Mouse (Mus musculus): ENCODE measurements around the gene Cuedc1. TPM values are rescaled to one million over a fixed set of nuclear protein-coding genes. Genes with fewer than 3 reads are reported as not detected.

Cuedc1 gene
- polyA plus RNA-seq, 1 experiment from 2014 or later, result 14.6 TPM

GRCm38 (mm10) chr11:88125483-88125882 lies 27.6 kb downstream of the Cuedc1 start:
- H3K27ac ChIP-seq (ENCODE audit: low read length), result peak overlapping the region; percentile 61; the same call in 1 of the 2 replicates
- ATAC-seq (ENCODE audit: low FRiP score, low TSS enrichment), result peak; percentile 68
- H3K36me3 ChIP-seq (ENCODE audit: insufficient read depth, low read length), result no peaks in the 10 kb centered on the region
- no peak overlapping the region for H3K4me2 ChIP-seq (replicated peaks; ENCODE audit: low read depth, low read length)
- H3K4me1 ChIP-seq (ENCODE audit: insufficient read depth, low read length), result peaks cover 19% of the 10 kb centered on the region
- H3K9me3 ChIP-seq (ENCODE audit: low read length), result no peaks in the 10 kb centered on the region
- no peaks in the 10 kb centered on the region for H3K27me3 ChIP-seq (ENCODE audit: insufficient read depth, low read length)
- no peak overlapping the region for H3K4me3 ChIP-seq (ENCODE audit: low read length)
- no peak overlapping the region for H3K9ac ChIP-seq (replicated peaks; ENCODE audit: low read length)
- 51% methylated on average over 5 of the region's 7 CpGs for WGBS

DNA sequence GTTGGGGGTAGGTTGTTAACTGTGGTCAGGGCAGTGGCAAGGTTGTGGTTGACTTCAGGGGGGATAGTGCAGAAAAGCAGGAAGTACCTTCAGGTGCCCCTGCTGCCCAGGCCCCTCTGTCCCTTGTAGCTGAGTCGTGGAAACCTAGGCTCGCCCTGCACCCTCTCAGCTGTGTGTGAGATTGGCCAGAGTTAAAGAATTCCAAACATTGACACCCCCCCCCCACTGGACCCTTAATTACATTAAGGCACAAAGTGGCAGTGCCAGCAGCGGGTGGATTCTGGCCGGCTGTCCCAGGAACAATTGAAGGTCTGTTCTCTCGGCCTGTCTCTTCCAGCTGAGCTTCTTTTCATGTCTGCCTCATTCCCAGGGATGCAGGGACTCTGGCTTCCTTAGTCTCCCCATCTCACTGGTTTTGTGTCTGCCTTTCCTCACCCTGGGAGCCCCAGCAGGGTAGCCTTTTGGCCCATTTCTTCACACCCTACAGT lies 28.5 kb downstream of the Cuedc1 start:
- no peaks in the 10 kb centered on the region for H3K27me3 ChIP-seq (ENCODE audit: insufficient read depth, low read length)
- H3K9me3 ChIP-seq (ENCODE audit: low read length), result no peaks in the 10 kb centered on the region
- H3K4me2 ChIP-seq (replicated peaks; ENCODE audit: low read depth, low read length), result no peak overlapping the region
- no peak overlapping the region for H3K9ac ChIP-seq (replicated peaks; ENCODE audit: low read length)
- H3K4me1 ChIP-seq (ENCODE audit: insufficient read depth, low read length), result peaks cover 20% of the 10 kb centered on the region
- H3K4me3 ChIP-seq (ENCODE audit: low read length), result no peak overlapping the region
- H3K27ac ChIP-seq (ENCODE audit: low read length), result peak overlapping the region; percentile 61; the same call in 1 of the 2 replicates
- peak; percentile 41; the same call in 1 of the 2 replicates for ATAC-seq (ENCODE audit: low FRiP score, low TSS enrichment)
- WGBS, result 59% methylated on average over 5 of the region's 5 CpGs
- H3K36me3 ChIP-seq (ENCODE audit: insufficient read depth, low read length), result no peaks in the 10 kb centered on the region

DNA sequence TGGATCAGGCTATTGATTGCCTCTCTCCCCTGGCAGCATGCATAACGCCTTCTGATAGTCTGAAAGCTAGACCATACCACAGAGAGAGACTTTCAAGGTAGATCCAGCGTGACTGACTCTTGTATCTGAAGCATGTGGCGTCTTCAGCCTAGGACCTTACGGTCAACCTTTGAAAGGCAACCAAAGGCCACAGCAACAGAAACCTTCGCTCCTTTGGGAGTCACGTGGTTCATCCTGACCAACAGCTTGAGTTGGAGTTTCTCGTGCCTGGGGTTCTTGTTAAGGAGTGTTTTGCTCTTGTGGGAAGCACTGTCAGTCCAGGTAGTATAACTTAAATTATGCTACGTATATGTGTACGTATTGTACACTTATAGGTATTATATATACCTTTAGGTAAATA lies 30.6 kb downstream of the Cuedc1 start:
- peaks cover 31% of the 10 kb centered on the region for H3K4me1 ChIP-seq (ENCODE audit: insufficient read depth, low read length)
- whole genome bisulfite sequencing, result 93% methylated on average over 9 of the region's 9 CpGs

GRCm38 (mm10) chr11:88129281-88129680 lies 31.4 kb downstream of the Cuedc1 start:
- 70% methylated on average over 3 of the region's 3 CpGs for WGBS
- Histone ChIP-seq H3K27ac (ENCODE audit: low read length) (no peak overlapping the region), H3K4me1 (ENCODE audit: insufficient read depth, low read length) (peaks cover 28% of the 10 kb centered on the region), H3K4me2 (replicated peaks; ENCODE audit: low read depth, low read length) (no peak overlapping the region), H3K9me3 (ENCODE audit: low read length) (no peaks in the 10 kb centered on the region), H3K4me3 (ENCODE audit: low read length) (no peak overlapping the region), H3K9ac (replicated peaks; ENCODE audit: low read length) (no peak overlapping the region), H3K27me3 (ENCODE audit: insufficient read depth, low read length) (no peaks in the 10 kb centered on the region), H3K36me3 (ENCODE audit: insufficient read depth, low read length) (no peaks in the 10 kb centered on the region)
- no peak for ATAC-seq (ENCODE audit: low FRiP score, low TSS enrichment)

More for the DNA sequence above, 30.6 kb downstream of the Cuedc1 start:
- Histone ChIP-seq H3K27me3 (ENCODE audit: insufficient read depth, low read length) (no peaks in the 10 kb centered on the region), H3K9me3 (ENCODE audit: low read length) (no peaks in the 10 kb centered on the region), H3K4me3 (ENCODE audit: low read length) (no peak overlapping the region), H3K9ac (replicated peaks; ENCODE audit: low read length) (no peak overlapping the region), H3K36me3 (ENCODE audit: insufficient read depth, low read length) (no peaks in the 10 kb centered on the region), H3K27ac (ENCODE audit: low read length) (no peak overlapping the region), H3K4me2 (replicated peaks; ENCODE audit: low read depth, low read length) (no peak overlapping the region)
- ATAC-seq (ENCODE audit: low FRiP score, low TSS enrichment), result no peak

DNA sequence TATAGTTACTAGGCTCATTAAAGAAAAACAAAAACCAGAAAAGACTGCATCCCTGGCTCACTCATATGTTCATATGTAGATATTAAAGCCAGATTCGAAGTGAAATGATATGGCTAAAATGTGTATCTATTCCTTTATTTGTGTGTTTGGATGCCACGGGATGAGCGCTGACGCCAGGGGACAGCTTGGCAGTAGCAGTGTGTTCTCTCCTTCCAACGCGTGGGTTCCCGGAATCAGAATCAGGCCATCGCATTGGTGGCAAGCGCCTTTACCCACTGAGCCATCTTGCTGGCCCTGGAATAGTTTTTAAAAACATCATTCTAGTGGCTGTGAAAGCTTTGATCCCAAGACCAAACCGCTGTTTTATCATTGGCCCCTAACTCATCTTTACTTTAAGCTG lies 32.1 kb downstream of the Cuedc1 start:
- Histone ChIP-seq H3K4me2 (replicated peaks; ENCODE audit: low read depth, low read length) (no peak overlapping the region), H3K4me3 (ENCODE audit: low read length) (no peak overlapping the region), H3K9ac (replicated peaks; ENCODE audit: low read length) (no peak overlapping the region), H3K27me3 (ENCODE audit: insufficient read depth, low read length) (no peaks in the 10 kb centered on the region), H3K9me3 (ENCODE audit: low read length) (no peaks in the 10 kb centered on the region), H3K4me1 (ENCODE audit: insufficient read depth, low read length) (peaks cover 25% of the 10 kb centered on the region), H3K36me3 (ENCODE audit: insufficient read depth, low read length) (no peaks in the 10 kb centered on the region), H3K27ac (ENCODE audit: low read length) (no peak overlapping the region)
- 96% methylated on average over 10 of the region's 10 CpGs for WGBS
- no peak for ATAC-seq (ENCODE audit: low FRiP score, low TSS enrichment)

DNA sequence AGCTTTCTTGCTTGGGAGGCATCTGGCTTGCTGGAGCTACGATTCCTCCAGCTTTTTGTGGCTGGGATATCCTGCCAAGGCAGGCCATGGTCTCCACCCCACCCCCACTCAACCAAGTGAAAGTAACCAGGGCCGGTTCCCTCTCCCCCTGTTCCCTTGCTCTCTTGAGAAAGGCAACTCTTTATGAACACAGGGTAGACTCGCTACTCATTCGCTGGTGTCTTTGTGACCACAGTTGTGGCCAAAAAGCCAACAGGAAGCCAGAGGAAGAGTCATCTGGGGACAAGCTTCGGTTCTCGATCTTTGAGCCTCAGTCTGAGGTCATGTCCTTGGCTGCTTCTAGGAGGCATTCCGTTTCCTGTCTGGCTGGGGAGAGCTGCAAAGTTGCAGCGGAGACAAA lies 34.0 kb downstream of the Cuedc1 start:
- no peak overlapping the region for H3K4me3 ChIP-seq (ENCODE audit: low read length)
- no peak overlapping the region for H3K9ac ChIP-seq (replicated peaks; ENCODE audit: low read length)
- peaks cover 12% of the 10 kb centered on the region for H3K4me1 ChIP-seq (ENCODE audit: insufficient read depth, low read length)
- ATAC-seq (ENCODE audit: low FRiP score, low TSS enrichment), result no peak
- H3K27ac ChIP-seq (ENCODE audit: low read length), result peak overlapping the region; percentile 47
- 35% methylated on average over 8 of the region's 8 CpGs for WGBS
- H3K36me3 ChIP-seq (ENCODE audit: insufficient read depth, low read length), result no peaks in the 10 kb centered on the region
- H3K9me3 ChIP-seq (ENCODE audit: low read length), result no peaks in the 10 kb centered on the region
- no peaks in the 10 kb centered on the region for H3K27me3 ChIP-seq (ENCODE audit: insufficient read depth, low read length)
- peak overlapping the region; percentile 34 for H3K4me2 ChIP-seq (replicated peaks; ENCODE audit: low read depth, low read length)

DNA sequence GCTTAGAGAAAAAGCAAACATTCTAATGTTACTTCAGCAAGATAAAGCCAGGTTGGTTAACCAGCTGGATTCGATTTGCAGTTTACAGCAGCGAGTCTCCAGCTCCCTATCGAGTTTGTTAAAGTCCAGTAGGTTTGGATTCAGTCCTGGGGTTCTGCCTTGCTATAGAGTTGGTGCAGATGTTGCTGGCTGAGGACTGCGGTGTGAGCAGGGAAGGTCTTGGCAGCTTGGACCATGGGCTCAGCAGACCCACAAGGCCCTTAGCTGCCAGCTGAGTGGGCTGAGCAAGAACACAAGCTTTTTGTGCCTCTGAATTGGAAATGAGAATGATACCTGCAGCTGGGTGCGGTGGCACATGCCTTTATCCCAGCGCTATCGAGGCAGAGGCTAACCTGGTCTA lies 37.4 kb downstream of the Cuedc1 start:
- no peak overlapping the region for H3K9ac ChIP-seq (replicated peaks; ENCODE audit: low read length)
- no peak overlapping the region for H3K4me3 ChIP-seq (ENCODE audit: low read length)
- H3K27me3 ChIP-seq (ENCODE audit: insufficient read depth, low read length), result no peaks in the 10 kb centered on the region
- H3K27ac ChIP-seq (ENCODE audit: low read length), result no peak overlapping the region
- ATAC-seq (ENCODE audit: low FRiP score, low TSS enrichment), result no peak
- H3K4me2 ChIP-seq (replicated peaks; ENCODE audit: low read depth, low read length), result no peak overlapping the region
- peaks cover 31% of the 10 kb centered on the region for H3K4me1 ChIP-seq (ENCODE audit: insufficient read depth, low read length)
- H3K36me3 ChIP-seq (ENCODE audit: insufficient read depth, low read length), result no peaks in the 10 kb centered on the region
- no peaks in the 10 kb centered on the region for H3K9me3 ChIP-seq (ENCODE audit: low read length)
- 61% methylated on average over 7 of the region's 7 CpGs for WGBS

DNA sequence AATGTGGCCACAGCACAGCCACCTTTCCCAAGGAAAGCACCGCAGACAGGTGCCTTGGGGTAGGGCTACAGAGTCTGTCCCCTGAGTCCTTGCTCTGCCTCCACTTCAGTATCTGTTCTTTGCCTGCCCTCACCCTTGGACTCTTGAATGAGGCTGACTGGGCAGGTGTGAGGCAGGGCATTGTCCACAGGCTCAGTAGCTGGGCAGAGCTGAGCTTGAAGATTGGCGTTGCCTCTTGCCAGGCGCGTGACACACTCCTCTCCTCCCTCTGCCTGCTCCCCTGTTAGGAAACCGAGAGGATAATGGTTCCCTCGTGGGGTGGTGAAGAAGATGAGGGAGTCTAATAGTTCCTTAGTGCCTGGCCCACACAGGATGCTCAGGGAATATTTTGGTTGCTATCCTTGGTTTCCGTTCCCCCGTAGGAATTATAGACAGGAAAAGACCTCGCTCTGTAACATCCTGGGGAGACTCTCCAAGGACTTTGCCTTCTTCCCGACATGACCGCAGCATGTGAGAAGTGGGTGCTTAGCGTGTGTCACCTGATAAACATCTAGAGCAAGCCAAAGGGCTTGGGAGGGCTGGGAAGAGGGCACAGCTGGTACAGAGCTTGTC lies 40.1 kb downstream of the Cuedc1 start:
- Histone ChIP-seq H3K27me3 (ENCODE audit: insufficient read depth, low read length) (no peaks in the 10 kb centered on the region), H3K27ac (ENCODE audit: low read length) (no peak overlapping the region), H3K36me3 (ENCODE audit: insufficient read depth, low read length) (no peaks in the 10 kb centered on the region), H3K4me3 (ENCODE audit: low read length) (no peak overlapping the region), H3K9me3 (ENCODE audit: low read length) (no peaks in the 10 kb centered on the region), H3K4me2 (replicated peaks; ENCODE audit: low read depth, low read length) (no peak overlapping the region), H3K9ac (replicated peaks; ENCODE audit: low read length) (no peak overlapping the region), H3K4me1 (ENCODE audit: insufficient read depth, low read length) (peaks cover 32% of the 10 kb centered on the region)
- 69% methylated on average over 12 of the region's 12 CpGs for whole genome bisulfite sequencing
- ATAC-seq (ENCODE audit: low FRiP score, low TSS enrichment), result no peak

- peaks cover 32% of the 10 kb centered on the region for H3K4me1 ChIP-seq (ENCODE audit: insufficient read depth, low read length)
- H3K9me3 ChIP-seq (ENCODE audit: low read length), result no peaks in the 10 kb centered on the region
- H3K27me3 ChIP-seq (ENCODE audit: insufficient read depth, low read length), result no peaks in the 10 kb centered on the region
- H3K36me3 ChIP-seq (ENCODE audit: insufficient read depth, low read length), result no peaks in the 10 kb centered on the region
- 0 out of 2 replicates have a peak overlapping the region, but pooled peaks have one; percentile 29 for H3K9ac ChIP-seq (replicated peaks; ENCODE audit: low read length)
- no peak for ATAC-seq (ENCODE audit: low FRiP score, low TSS enrichment)
- 12% methylated on average over 20 of the region's 20 CpGs for WGBS
- no peak overlapping the region for H3K27ac ChIP-seq (ENCODE audit: low read length)
- peak overlapping the region; percentile 28; the same call in 1 of the 2 replicates for H3K4me2 ChIP-seq (replicated peaks; ENCODE audit: low read depth, low read length)
- H3K4me3 ChIP-seq (ENCODE audit: low read length), result no peak overlapping the region
These were observed 41.5 kb downstream of the Cuedc1 start for GRCm38 (mm10) chr11:88139256-88139861.
